Mouse (Mus musculus) ES-E14 (cell line): Measurements from ENCODE around the gene Acp2.

Source experiments
- HCFC1 ChIP-seq: IDR thresholded peaks from 2 replicates; pipeline ENCODE4 v1.6.1; 2012; ENCODE audit warnings: low read length, inconsistent platforms, borderline replicate concordance; ENCODE audit not compliant: insufficient read depth
- MAFK ChIP-seq: IDR thresholded peaks from 2 replicates; pipeline ENCODE4 v1.6.1; 2014; ENCODE audit warnings: mild to moderate bottlenecking, low read depth, low read length, inconsistent platforms; ENCODE audit not compliant: insufficient read depth
- ZNF384 ChIP-seq: IDR thresholded peaks from 2 replicates; pipeline ENCODE4 v1.6.1; 2012; ENCODE audit warnings: low read depth, low read length, inconsistent platforms

DNA sequence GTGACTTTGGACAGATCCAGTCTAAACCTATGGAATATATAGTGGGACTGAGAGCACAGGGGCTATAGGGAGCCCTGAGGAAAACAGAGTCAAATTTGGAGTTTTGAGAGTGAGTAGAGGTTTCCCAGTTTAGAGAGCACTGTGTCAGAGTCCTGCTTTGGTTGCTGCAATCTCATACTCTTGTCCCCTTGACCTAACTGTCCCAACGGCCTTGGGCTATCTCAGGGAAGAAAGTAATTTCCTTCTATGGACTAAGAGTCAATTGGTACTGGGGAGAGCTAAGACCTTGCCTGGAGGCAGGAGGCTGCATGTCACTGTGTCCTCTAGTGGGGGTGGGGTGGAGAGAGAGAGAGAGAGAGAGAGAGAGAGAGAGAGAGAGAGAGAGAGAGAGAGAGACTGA lies 56.1 kb downstream of the Acp2 start:
- TF ChIP-seq ZNF384 (no peak), HCFC1 (no peak), MAFK (no peak)
